Mouse (Mus musculus) thymus, postnatal 10 days (tissue): ENCODE data around the gene Atp11b.

ENCODE experiments used
- DNase-seq, 2 experiments: peaks; one replicate each; pipeline ENCODE4 v3.0.0; 2021; ENCODE audit warnings: low spot score in 2 of 2

Gene Atp11b

GRCm38 (mm10) chr3:35764637-35765617, 11.0 kb downstream of the Atp11b start:
- no peak for DNase-seq

GRCm38 (mm10) chr3:35779748-35780147, 25.8 kb downstream of the Atp11b start:
- no peak for DNase-seq

GRCm38 (mm10) chr3:35802040-35802439, 48.1 kb downstream of the Atp11b start:
- no peak for DNase-seq

GRCm38 (mm10) chr3:35819887-35820286, 66.0 kb downstream of the Atp11b start:
- DNase-seq = no peak

- no peak for DNase-seq
These were observed 68.1 kb downstream of the Atp11b start for GRCm38 (mm10) chr3:35822036-35822435.

- DNase-seq = no peak
These were observed 95.4 kb downstream of the Atp11b start for GRCm38 (mm10) chr3:35849326-35849725.

- peak in 1 of 2 experiments; percentile 11 for DNase-seq
These were observed 129.4 kb downstream of the Atp11b start for GRCm38 (mm10) chr3:35883267-35883666.

GRCm38 (mm10) chr3:35889531-35889930, 135.6 kb downstream of the Atp11b start:
- DNase-seq = no peak

- DNase-seq = no peak
These were observed 137.2 kb downstream of the Atp11b start for GRCm38 (mm10) chr3:35891123-35891522.

- DNase-seq = no peak
These were observed 139.2 kb downstream of the Atp11b start for GRCm38 (mm10) chr3:35893156-35893555.

- DNase-seq = no peak
These were observed 144.0 kb downstream of the Atp11b start for GRCm38 (mm10) chr3:35897900-35898299.

- no peak for DNase-seq
These were observed 145.2 kb downstream of the Atp11b start for GRCm38 (mm10) chr3:35899109-35899508.

- no peak for DNase-seq
These were observed 146.8 kb downstream of the Atp11b start for GRCm38 (mm10) chr3:35900555-35901204.
